Mouse (Mus musculus): Measurements from ENCODE around the gene Ms4a8a.

Gene Ms4a8a

GRCm38 (mm10) chr19:11080934-11081333 is at the start of gene Ms4a8a:
Gene Ms4a8a (minus strand): TSS chr19:11081102.
- DNase-seq: peak; percentile 92

GRCm38 (mm10) chr19:11129702-11130101 is 48.8 kb upstream of the Ms4a8a start:
- DNase-seq: peak; percentile 19

GRCm38 (mm10) chr19:11121016-11121420 is 40.1 kb upstream of the Ms4a8a start:
- DNase-seq: peak; percentile 95

- DNase-seq: peak; percentile 68
Observed at GRCm38 (mm10) chr19:11119338-11119737, 38.4 kb upstream of the Ms4a8a start.

DNA sequence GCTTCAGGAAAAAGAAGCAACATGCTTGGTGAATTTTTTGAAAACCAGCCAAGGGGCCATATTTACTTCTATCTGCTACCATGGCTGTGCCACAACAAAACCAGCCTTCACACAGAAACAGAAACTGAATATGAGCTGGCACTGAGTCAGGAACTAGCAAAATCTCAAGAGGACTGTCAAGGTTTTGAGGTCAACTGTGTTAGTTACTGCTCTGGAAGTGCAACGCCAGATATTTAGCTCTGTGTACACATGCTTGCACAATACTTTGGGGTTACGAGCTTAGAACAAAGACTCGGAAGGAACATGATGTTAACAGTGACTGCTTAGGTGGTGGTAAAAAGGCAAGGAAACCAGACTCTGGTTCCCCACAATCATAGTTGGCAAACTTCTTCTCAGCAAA is 26.8 kb upstream of the Ms4a8a start:
- DNase-seq: peak; percentile 97

GRCm38 (mm10) chr19:11101880-11102279 is 21.0 kb upstream of the Ms4a8a start:
- peak; percentile 57 for DNase-seq

DNA sequence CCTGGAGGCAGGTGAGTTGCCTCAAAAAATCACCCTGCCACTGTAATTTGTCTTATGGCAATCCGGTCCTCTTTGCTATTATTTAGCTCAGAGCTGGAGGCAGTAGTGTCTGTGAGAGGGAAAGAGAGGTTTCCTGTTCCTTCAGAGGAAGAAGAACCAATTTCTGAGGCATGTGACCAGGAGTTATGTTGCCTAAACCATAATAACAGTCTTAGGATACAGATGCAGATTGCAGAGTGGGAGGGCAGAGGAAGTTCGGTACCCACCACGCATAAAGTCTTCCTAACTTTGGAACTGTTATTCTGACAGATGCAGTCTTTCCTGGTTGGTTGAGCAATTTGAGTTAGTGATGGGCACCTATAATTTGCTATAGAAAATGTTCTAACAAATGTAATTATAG is 17.5 kb upstream of the Ms4a8a start:
- DNase-seq: peak; percentile 55

GRCm38 (mm10) chr19:11092131-11092530 is 11.2 kb upstream of the Ms4a8a start:
- DNase-seq: peak; percentile 65

- DNase-seq: no peak
Observed at GRCm38 (mm10) chr19:11070364-11070763, 10.5 kb downstream of the Ms4a8a start.

- DNase-seq: peak; percentile 86
Observed at GRCm38 (mm10) chr19:11065202-11065875, 15.6 kb downstream of the Ms4a8a start.

DNA sequence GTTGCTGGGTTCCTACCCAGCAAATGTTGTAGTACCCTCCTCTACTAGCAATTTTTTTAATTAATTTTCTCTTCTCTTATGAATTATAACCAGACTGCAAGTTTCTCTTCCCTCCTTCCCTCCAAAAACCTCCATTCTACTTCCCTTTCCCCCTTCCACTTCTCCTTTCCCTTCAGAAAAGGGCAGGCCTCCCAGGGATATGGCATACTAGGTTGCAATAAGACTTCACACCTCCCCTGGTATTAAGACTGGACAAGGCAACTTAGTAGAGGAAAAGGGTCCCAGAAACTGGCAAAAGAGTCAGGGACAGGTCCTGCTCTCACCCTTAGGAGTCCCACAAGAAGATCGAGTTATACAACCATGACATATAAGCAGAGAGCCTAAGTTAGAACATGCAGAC is 20.0 kb downstream of the Ms4a8a start:
- DNase-seq: peak; percentile 83

- peak; percentile 89 for DNase-seq
Observed at GRCm38 (mm10) chr19:11059967-11060366, 20.9 kb downstream of the Ms4a8a start.

DNA sequence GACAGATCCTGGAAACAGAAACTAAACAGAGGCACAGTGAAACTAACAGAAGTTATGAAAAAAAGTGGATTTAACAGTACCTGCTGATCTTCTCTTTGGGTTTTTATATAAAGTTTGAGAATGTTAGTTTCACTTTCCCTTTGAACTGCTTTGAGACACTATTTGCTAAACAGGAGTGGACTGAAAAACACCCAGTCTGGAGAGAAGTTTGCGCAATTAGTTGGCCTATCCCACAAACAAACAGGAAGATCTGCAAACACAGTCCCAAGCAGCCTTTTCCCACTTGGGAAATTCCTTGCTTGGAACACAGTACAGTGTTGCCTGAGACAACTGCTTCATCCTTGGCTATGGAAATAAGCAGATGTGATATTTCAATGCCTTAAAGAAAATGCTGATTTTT is 25.2 kb downstream of the Ms4a8a start:
- DNase-seq: peak; percentile 97

- DNase-seq: peak; percentile 84
Observed at GRCm38 (mm10) chr19:11053277-11053676, 27.6 kb downstream of the Ms4a8a start.

DNA sequence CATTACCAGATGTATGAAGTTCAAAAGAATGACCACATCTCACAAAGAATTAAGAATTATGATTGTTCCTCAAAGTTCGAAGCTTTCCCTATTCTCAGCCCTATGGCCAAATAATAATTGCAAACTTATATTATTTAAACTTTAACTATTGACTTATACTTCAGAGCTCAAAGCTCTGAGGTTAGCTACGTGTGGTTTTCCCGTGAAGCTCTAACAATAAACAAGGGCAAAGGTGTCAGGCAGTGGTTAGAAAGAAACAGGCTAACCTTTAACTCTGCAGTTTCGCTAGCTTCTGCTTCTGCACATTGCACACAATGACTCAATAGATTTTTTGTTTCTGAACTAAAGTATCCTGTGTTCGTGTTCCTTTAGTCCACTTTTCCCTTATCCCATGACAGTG is 28.0 kb downstream of the Ms4a8a start:
- no peak for DNase-seq

- peak; percentile 96 for DNase-seq
Observed at GRCm38 (mm10) chr19:11050286-11050685, 30.6 kb downstream of the Ms4a8a start.

DNA sequence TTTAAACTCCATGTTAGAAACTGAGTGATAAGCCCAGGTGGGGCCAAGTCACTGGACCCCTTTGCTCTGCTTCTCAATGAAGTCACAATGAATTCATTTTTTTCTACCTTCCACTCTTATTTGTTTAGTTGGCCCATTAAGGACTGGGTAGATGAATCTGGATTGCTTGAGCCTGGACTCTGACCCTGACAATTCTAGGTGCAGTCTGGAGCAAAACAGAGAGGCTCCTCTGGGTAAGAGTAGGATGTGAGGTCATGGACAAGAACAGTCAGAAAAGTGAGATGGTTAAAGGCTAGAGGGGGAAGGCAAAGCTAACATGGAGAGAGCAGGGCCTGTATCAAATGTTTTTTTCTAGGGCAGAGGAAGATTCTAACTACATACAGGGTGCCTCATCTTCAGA is 31.5 kb downstream of the Ms4a8a start:
- DNase-seq: peak; percentile 78

GRCm38 (mm10) chr19:11048503-11048902 is 32.4 kb downstream of the Ms4a8a start:
- DNase-seq: peak; percentile 96

- no peak for DNase-seq
Observed at GRCm38 (mm10) chr19:11048009-11048408, 32.9 kb downstream of the Ms4a8a start.

- peak; percentile 98 for DNase-seq
Observed at GRCm38 (mm10) chr19:11044996-11045711, 35.7 kb downstream of the Ms4a8a start.

- no peak for DNase-seq
Observed at GRCm38 (mm10) chr19:11044671-11044995, 36.3 kb downstream of the Ms4a8a start.

GRCm38 (mm10) chr19:11037570-11037969 is 43.3 kb downstream of the Ms4a8a start:
- DNase-seq: no peak

GRCm38 (mm10) chr19:11022382-11022781 is 58.5 kb downstream of the Ms4a8a start:
- DNase-seq: no peak

- no peak for DNase-seq
Observed at GRCm38 (mm10) chr19:11017891-11018290, 63.0 kb downstream of the Ms4a8a start, which contains the start of gene Ms4a18. Gene Ms4a18 (minus strand): TSS chr19:11018031.

Measured in heart, adult 11 months (tissue).